Mouse (Mus musculus): ENCODE data around the gene Camk1g.

Gene Camk1g

GRCm38 (mm10) chr1:193370096-193370495, at the start of gene Camk1g:
TSS of gene Camk1g (minus strand) at chr1:193370298.
- no peak for DNase-seq

- DNase-seq: no peak
Observed at GRCm38 (mm10) chr1:193419168-193419567, 49.1 kb upstream of the Camk1g start.

GRCm38 (mm10) chr1:193418656-193419055, 48.6 kb upstream of the Camk1g start:
- DNase-seq: no peak

- no peak for DNase-seq
Observed at GRCm38 (mm10) chr1:193414067-193414466, 44.0 kb upstream of the Camk1g start.

- DNase-seq: no peak
Observed at GRCm38 (mm10) chr1:193413368-193414000, 43.4 kb upstream of the Camk1g start.

GRCm38 (mm10) chr1:193407487-193407886, 37.4 kb upstream of the Camk1g start:
- DNase-seq: no peak

GRCm38 (mm10) chr1:193406059-193406642, 36.1 kb upstream of the Camk1g start:
- no peak for DNase-seq

GRCm38 (mm10) chr1:193401695-193402094, 31.6 kb upstream of the Camk1g start:
- no peak for DNase-seq

- no peak for DNase-seq
Observed at GRCm38 (mm10) chr1:193400348-193400747, 30.2 kb upstream of the Camk1g start.

GRCm38 (mm10) chr1:193398728-193399437, 28.8 kb upstream of the Camk1g start:
- DNase-seq: no peak

- DNase-seq: peak; percentile 35
Observed at GRCm38 (mm10) chr1:193397109-193397508, 27.0 kb upstream of the Camk1g start.

- no peak for DNase-seq
Observed at GRCm38 (mm10) chr1:193392266-193392665, 22.2 kb upstream of the Camk1g start.

GRCm38 (mm10) chr1:193390004-193390403, 19.9 kb upstream of the Camk1g start:
- DNase-seq: no peak

- no peak for DNase-seq
Observed at GRCm38 (mm10) chr1:193389505-193389904, 19.4 kb upstream of the Camk1g start.

GRCm38 (mm10) chr1:193387241-193387640, 17.1 kb upstream of the Camk1g start:
- DNase-seq: peak; percentile 61

- peak; percentile 97 for DNase-seq
Observed at GRCm38 (mm10) chr1:193386136-193386535, 16.0 kb upstream of the Camk1g start.

- DNase-seq: peak; percentile 73
Observed at GRCm38 (mm10) chr1:193382841-193383462, 12.9 kb upstream of the Camk1g start.

GRCm38 (mm10) chr1:193382435-193382834, 12.3 kb upstream of the Camk1g start:
- DNase-seq: no peak

- DNase-seq: no peak
Observed at GRCm38 (mm10) chr1:193381597-193382404, 11.7 kb upstream of the Camk1g start.

- DNase-seq: no peak
Observed at GRCm38 (mm10) chr1:193380877-193381276, 10.8 kb upstream of the Camk1g start.

GRCm38 (mm10) chr1:193379634-193380033, 9.5 kb upstream of the Camk1g start:
- no peak for DNase-seq

GRCm38 (mm10) chr1:193376478-193377134, 6.5 kb upstream of the Camk1g start:
- peak; percentile 74 for DNase-seq
